Mouse (Mus musculus) spleen, adult 2 months (tissue): ENCODE results near the gene Cdk2ap1. TPM values are rescaled to one million over a fixed set of nuclear protein-coding genes. Genes with fewer than 3 reads are reported as not detected.

ENCODE experiments used
- DNase-seq, 2 experiments: peaks; one replicate each; pipeline versions ENCODE4 v3.0.0 to v3.0.0-alpha.2; 2012 to 2021; ENCODE audit warnings: low spot score in 2 of 2, low read depth in 1 of 2
- H3K27ac ChIP-seq: fragments of 200-500 bp; 2 replicates; pipeline ENCODE4 v1.5.1; 2012; ENCODE audit warnings: low read length, inconsistent platforms; ENCODE audit not compliant: insufficient read depth
- H3K27me3 ChIP-seq: fragments of 200-500 bp; 2 replicates; pipeline ENCODE4 v1.6.1; 2012; ENCODE audit warnings: mild to moderate bottlenecking, moderate library complexity, low read length, inconsistent platforms; ENCODE audit not compliant: control insufficient read depth, insufficient read depth
- H3K36me3 ChIP-seq: fragments of 200-500 bp; 2 replicates; pipeline ENCODE4 v1.6.1; 2012; ENCODE audit warnings: mild to moderate bottlenecking, low read length, inconsistent platforms; ENCODE audit not compliant: control insufficient read depth, insufficient read depth
- H3K4me1 ChIP-seq: fragments of 200-500 bp; 2 replicates; pipeline ENCODE4 v1.6.1; 2011; ENCODE audit warnings: inconsistent platforms; ENCODE audit not compliant: control insufficient read depth, insufficient read depth, insufficient read length
- H3K4me3 ChIP-seq: fragments of 200-500 bp; 2 replicates; pipeline ENCODE4 v1.5.1; 2011; ENCODE audit warnings: mild to moderate bottlenecking, inconsistent platforms; ENCODE audit not compliant: insufficient read depth, insufficient read length; ENCODE audit errors: extremely low read depth
- CTCF ChIP-seq: fragments of 200-500 bp; IDR thresholded peaks from 2 replicates; pipeline ENCODE4 v1.5.1; 2011; ENCODE audit warnings: mild to moderate bottlenecking, inconsistent platforms; ENCODE audit not compliant: insufficient read depth, insufficient read length, insufficient replicate concordance; ENCODE audit errors: extremely low read depth
- POLR2A ChIP-seq: fragments of 200-500 bp; IDR thresholded peaks from 2 replicates; pipeline ENCODE4 v1.6.1; 2011; ENCODE audit warnings: low read depth, low read length, inconsistent platforms
- WGBS: fragments of 180-500 bp; shearing (Covaris S2); methylation state at CpG from one replicate; pipeline ENCODE4 v1.1.7; 2018; 5-methylcytosine and 5-hydroxymethylcytosine counted together
- polyA plus RNA-seq: library from polyadenylated mRNA; depleted of rRNA; stranded (reverse); fragments of >200 nt; gene quantifications from 2 replicates; pipeline ENCODE4 v1.2.3, GENCODE M21; 2012

The Cdk2ap1 gene
- polyA plus RNA-seq, 1 experiment = 60.4 TPM

DNA sequence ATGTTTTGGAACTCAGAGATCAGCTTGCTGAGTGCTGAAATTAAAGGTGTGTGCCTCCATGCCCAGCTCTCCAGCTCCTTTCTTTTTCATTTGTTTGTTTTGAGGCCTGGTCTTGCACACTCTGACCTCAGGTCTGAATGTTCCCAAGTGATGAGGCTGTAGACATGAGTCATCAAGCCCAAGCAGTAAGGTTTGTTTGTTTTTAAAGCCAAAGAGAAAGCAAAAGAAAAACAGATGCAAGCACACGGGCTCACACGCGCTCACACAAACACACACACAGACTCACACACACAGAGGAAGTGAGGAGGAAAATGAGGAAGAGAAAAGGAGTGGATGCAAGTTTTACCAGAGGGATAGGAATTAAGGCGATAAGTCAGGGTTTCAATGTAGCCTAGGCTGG, 14.3 kb upstream of the Cdk2ap1 start:
- 84% methylated on average over 4 of the region's 4 CpGs for WGBS
- no peak overlapping the region for H3K27ac ChIP-seq
- H3K36me3 ChIP-seq = peaks cover 41% of the 10 kb centered on the region
- no peaks in the 10 kb centered on the region for H3K27me3 ChIP-seq
- no peak overlapping the region for H3K4me3 ChIP-seq
- DNase-seq = no peak
- H3K4me1 ChIP-seq = no peaks in the 10 kb centered on the region
- no peak for TF ChIP-seq POLR2A
- no peak for TF ChIP-seq CTCF

DNA sequence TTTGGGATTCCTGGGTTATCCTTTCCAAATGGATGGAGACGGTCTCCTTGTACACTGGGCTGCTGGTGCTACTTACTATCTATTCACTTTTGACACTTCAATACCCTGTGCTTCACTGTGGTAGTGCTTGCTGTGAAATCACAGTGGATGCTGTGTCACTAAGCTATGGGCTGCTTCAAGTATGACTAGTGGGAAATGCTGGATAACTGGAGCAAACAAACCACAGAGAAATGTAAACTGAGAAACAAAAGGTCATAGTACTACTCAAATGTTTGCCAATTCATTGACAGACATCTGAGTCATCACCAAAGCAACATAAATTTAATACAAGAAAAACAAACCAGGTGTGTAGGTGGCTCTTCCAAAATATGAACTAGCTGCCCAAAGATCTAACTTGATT, 13.5 kb upstream of the Cdk2ap1 start:
- no peak overlapping the region for H3K27ac ChIP-seq
- no peaks in the 10 kb centered on the region for H3K4me1 ChIP-seq
- peaks cover 35% of the 10 kb centered on the region for H3K36me3 ChIP-seq
- WGBS = 96% methylated on average over 1 of the region's 1 CpGs
- H3K4me3 ChIP-seq = no peak overlapping the region
- DNase-seq = no peak
- H3K27me3 ChIP-seq = no peaks in the 10 kb centered on the region
- no peak for TF ChIP-seq POLR2A
- TF ChIP-seq CTCF = no peak

DNA sequence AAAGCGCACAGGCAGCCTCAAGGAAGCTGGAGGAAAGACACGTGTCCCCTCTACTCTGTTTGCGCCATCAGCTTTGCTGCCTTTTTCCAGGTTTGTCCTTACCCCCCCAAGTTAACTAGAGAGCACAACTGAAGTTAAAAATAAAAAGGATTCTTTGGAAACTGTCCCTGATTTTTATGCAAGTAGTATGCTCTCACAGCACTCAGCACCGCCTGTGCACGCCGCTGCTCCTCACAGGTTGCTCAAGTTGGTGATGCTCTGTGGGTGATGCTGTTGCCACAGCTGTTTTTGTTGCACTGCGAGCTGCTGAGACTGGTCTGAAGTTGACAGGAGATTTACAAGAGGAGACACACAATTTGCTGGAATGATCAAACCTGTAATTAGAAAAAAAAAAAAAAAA, 11.4 kb upstream of the Cdk2ap1 start:
- no peak overlapping the region for H3K27ac ChIP-seq
- no peaks in the 10 kb centered on the region for H3K27me3 ChIP-seq
- DNase-seq = no peak
- no peak for TF ChIP-seq POLR2A
- TF ChIP-seq CTCF = no peak
- peaks cover 42% of the 10 kb centered on the region for H3K36me3 ChIP-seq
- H3K4me3 ChIP-seq = no peak overlapping the region
- no peaks in the 10 kb centered on the region for H3K4me1 ChIP-seq
- WGBS = 99% methylated on average over 7 of the region's 7 CpGs

DNA sequence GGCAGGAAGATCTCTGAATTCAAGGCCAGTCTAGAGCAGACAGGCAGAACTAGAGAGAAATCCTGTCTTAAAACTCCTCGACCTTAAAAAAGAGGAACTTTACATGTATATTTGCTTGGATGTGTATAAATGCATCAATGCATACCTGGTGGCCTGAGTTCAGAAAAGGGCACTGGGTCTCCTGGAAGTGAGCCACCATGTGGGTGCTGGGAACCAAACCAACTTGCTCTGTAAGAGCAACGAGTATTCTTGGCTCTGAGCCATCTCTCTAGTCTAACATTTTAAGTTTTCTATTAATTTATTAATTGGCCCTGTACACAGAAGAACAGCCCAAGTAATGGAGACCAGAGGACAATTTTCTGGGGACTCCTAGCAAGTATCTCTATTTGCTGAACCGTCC, 3.8 kb upstream of the Cdk2ap1 start:
- Histone ChIP-seq H3K27me3 (no peaks in the 10 kb centered on the region), H3K27ac (peak overlapping the region; percentile 57; the same call in 1 of the 2 replicates), H3K36me3 (peaks cover 13% of the 10 kb centered on the region), H3K4me3 (no peak overlapping the region), H3K4me1 (peaks cover 5% of the 10 kb centered on the region; the same call in 1 of the 2 replicates)
- TF ChIP-seq POLR2A (no peak), CTCF (no peak)
- WGBS = 36% methylated on average over 3 of the region's 3 CpGs
- DNase-seq = no peak

DNA sequence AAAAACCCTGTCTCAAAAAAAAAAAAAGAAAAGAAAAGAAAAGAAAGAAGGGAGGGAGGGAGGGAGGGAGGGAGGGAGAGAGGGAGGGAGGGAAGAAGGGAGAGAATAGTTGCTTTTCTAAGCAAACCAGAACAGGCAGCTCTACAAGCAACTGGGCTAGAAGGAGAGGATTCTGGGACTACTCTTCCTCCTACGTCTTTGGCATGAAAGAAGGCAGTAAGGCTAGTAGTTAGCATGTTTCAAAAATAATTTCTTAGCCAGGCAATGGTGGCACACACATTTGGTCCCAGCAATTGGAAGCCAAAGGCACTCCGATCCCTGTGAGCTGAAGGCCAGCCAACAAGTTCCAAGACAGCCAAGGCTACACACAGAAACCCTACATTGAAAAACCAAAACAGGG, 2.9 kb upstream of the Cdk2ap1 start:
- no peak for TF ChIP-seq CTCF
- WGBS = 93% methylated on average over 2 of the region's 2 CpGs
- H3K36me3 ChIP-seq = peaks cover 7% of the 10 kb centered on the region

DNA sequence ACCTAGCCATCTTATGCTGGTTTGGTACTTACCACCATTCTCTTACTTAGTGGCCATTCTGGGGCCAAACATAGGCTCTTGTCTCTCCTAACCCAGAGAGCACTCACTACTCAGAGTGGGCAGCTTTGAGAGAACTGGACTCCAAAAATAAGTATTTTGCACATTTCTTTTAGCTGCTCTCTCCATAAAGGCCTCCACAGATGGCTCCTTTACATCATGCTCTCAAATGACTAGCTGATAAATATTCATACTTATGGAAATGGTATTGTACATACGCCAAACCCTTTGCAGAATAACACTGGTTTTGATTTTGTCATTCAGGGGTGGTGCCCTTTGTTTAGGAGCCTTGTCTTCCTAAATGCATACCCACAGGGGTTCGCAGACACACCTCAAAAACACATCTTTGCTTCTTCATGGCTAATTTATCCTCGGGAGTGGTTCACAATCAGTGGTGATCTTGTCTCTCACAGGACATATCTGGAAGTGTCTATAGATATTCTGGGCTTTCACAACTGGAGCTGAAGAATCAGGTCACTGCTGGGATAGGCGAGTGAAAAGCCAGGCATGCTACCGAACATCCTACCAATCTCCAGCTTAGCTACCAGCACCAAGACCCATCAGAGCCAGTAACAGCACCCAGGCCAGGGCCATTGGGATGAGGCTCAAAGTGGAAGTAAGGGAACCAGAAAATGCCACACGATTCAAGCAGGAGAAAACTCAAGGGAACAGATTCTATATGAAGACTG, 1.5 kb upstream of the Cdk2ap1 start:
- no peaks in the 10 kb centered on the region for H3K36me3 ChIP-seq
- 93% methylated on average over 6 of the region's 6 CpGs for WGBS

More for the DNA sequence above, 2.9 kb upstream of the Cdk2ap1 start:
- no peak for DNase-seq
- no peak overlapping the region for H3K4me3 ChIP-seq
- no peaks in the 10 kb centered on the region for H3K27me3 ChIP-seq
- H3K4me1 ChIP-seq = peaks cover 5% of the 10 kb centered on the region; the same call in 1 of the 2 replicates
- no peak overlapping the region for H3K27ac ChIP-seq

DNA sequence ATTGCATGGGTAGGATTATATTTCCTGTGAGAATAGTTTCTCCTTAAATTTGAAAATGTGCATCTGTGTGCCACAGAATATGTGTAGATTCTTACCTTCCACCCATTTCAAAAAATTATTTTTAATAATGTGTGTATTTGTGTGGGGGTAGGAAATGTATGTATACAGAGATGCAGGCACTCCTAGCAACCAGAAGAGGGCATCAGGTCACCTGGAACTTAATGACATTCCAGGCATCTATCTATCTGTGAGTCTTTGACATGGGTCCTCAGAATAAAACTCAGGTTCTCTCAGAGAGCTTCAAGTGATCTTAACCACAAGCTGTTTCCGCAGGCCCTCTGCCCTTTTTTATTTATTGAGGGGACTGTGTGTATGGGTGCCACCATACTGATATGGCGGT, 3.2 kb downstream of the Cdk2ap1 start:
- Histone ChIP-seq H3K27me3 (no peaks in the 10 kb centered on the region), H3K4me3 (no peak overlapping the region), H3K4me1 (peaks cover 2% of the 10 kb centered on the region), H3K36me3 (no peaks in the 10 kb centered on the region), H3K27ac (no peak overlapping the region)
- TF ChIP-seq POLR2A (no peak), CTCF (peak; percentile 1; the same call in 1 of the 2 replicates)
- no peak for DNase-seq
- WGBS = 81% methylated on average over 2 of the region's 2 CpGs

More for the DNA sequence above, 1.5 kb upstream of the Cdk2ap1 start:
- H3K4me3 ChIP-seq = no peak overlapping the region
- H3K27ac ChIP-seq = no peak overlapping the region
- no peaks in the 10 kb centered on the region for H3K27me3 ChIP-seq
- DNase-seq = no peak
- peaks cover 5% of the 10 kb centered on the region; the same call in 1 of the 2 replicates for H3K4me1 ChIP-seq
- no peak for TF ChIP-seq CTCF
- no peak for TF ChIP-seq POLR2A
